Mouse (Mus musculus): ENCODE results near the gene Rpl26.

DNA sequence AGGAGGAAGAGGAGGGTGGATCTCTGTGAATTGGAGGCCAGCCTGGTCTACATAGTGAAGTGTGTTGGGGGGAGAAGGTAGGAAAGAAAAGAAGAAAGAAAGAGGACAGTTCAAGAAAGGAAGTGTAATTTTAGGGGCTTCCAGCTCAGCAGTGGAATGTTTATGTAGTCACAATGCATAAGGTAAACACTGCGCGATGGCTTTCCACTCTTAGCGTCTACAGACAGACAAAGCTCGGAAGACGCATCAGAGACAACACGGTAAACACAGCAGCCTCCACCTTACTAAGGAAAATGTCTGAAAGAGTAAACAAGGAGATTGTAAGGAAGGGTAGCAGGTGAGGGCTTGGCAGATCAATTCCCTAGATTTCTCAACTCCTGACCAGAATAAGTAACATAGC, 28.6 kb downstream of the Rpl26 start:
- TF ChIP-seq CTCF (IDR thresholded peaks at IDR 0.05; ENCODE audit: low read depth): no peak
- no peak for TF ChIP-seq EP300 (IDR thresholded peaks at IDR 0.05; ENCODE audit: low read depth)

Data from liver, postnatal 0 days (tissue).